Mouse (Mus musculus) spleen, adult 2 months (tissue): ENCODE results near the gene Ikzf5.

Source experiments
- CTCF ChIP-seq: fragments of 200-500 bp; IDR thresholded peaks from 2 replicates; pipeline ENCODE4 v1.5.1; 2011; ENCODE audit warnings: mild to moderate bottlenecking, inconsistent platforms; ENCODE audit not compliant: insufficient read depth, insufficient read length, insufficient replicate concordance; ENCODE audit errors: extremely low read depth
- POLR2A ChIP-seq: fragments of 200-500 bp; IDR thresholded peaks from 2 replicates; pipeline ENCODE4 v1.6.1; 2011; ENCODE audit warnings: low read depth, low read length, inconsistent platforms

DNA sequence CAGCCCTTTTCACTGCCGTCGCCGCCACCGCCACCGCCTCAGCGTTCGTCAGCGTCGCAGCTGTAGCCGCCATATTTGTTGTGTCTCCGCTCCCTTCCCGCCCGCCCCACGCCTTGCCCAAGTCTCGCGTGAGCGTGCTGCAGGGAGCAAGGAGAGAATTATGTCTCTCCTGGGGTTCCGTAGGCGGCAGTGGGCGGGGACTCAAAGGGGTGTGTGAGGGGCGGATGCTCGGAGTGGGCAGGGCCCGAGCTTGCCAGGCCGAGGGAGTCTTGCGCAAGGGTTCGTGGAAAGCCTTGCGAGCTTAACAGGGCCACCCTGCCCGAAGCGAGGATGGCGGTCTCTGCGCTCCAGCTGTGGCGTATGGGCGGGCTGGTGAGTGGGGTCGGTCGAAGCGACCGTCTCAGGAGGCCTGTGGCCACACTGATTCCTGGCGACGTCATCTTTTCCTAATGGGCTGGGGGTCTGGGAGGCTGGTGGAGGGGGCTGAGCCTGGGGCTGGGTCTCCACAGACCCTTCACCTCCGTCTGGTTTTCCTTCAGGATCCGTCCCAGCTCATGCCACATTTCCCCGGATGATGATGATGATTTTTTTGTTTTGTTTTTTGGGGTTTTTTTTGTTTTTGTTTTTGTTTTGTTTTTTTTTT, at the start of gene Ikzf5, which contains the start of gene Acadsb:
- TF ChIP-seq CTCF (no peak), POLR2A (peak; percentile 8)
